Mouse (Mus musculus): Measurements from ENCODE around the gene Lgi4.

Gene Lgi4

DNA sequence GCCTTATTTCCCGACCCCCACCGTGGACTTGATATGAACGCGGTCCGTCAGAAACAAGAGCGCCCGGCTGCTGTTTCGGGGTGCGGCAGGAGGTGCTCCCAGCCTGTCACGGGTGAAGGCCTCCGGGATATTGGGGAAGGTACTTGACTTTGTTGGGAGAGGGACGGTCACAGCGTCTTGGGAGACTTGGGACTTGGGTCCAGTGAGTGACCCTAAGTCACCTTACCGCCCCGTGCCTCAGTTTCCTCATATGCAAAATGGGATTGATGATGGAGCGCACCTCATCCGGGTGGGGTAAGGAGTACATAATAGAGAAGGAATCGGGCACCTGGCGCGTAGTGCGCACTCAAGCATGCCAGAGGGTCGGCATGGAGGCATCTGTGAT lies 6.9 kb upstream of the Lgi4 start:
- peak in 1 of 2 experiments; percentile 27 for DNase-seq

DNA sequence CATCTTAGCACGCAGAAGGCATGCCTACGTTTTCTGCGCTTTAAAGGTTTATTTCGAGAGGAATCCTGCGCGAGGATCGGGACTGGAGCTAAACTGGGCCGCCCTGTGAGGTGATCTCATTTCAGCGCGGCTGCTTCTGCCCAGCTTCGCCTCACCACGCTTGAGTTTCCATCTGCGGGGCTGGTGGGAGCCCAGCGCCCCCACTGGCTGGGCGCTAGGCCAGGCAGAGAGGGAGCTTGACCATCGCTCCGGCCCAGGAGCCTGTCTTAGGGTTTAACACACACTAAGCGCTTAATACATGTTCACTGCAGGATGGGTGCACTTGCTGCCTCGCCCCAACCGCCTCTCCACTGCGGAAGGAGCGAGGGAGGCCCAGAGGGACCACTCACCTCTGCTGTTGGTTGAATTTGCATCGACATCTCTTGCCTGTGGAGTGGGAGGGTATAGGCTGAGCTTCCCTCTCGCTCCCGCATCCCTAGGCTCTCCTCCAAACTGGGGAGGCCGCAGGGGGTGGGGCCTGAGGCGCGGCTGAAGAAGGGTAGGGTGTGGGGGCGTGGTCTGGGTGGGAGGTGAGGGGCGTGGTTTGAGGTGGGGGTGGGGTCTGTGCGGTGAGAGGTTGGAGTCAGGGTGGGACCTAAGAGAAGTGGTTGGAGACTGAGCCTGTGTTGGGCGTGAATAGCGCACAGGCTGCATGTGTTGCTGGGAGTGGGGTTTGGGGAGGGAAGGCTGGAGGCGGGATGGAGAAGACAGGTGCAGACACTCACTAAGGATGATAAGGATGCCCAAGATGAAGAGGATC lies 6.3 kb upstream of the Lgi4 start:
- DNase-seq, result peak in 1 of 2 experiments; percentile 51

GRCm38 (mm10) chr7:31053882-31054447 lies 5.2 kb upstream of the Lgi4 start:
- peak; percentile 28 to 33 for DNase-seq

DNA sequence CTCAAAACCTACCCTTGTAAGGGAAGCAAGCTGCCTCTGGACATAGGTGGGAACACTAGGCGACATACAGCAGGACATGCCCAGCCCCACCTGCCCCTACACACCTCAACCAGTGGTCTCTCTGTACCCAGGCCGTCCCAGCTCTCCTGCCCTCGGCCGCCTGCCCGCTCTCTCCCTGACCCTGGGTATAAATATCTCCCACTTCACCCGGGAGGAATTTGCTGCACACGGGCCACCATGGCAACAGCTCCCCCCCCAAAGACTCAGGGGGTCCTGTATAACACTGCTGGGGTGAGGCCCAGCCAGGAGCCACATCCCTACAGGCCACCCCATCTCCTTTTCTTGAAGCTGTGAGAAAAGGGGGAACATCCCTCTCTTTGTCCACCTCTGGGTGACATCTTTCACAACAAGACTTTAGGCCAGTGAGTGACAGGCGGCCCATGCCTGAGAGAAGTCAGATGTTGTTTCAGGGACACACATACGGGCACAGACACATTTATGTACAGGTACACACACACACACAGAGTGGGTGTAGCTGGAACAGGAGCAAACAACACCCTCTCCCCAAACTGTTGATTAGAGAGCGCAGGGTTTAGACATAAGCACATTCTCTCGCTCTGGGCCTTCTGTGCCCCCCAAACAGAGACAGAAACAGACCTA lies 4.4 kb upstream of the Lgi4 start:
- peak in 1 of 2 experiments; percentile 34 for DNase-seq

- peak; percentile 68 to 87 for DNase-seq
These were observed 3.8 kb upstream of the Lgi4 start for GRCm38 (mm10) chr7:31055354-31055824.

DNA sequence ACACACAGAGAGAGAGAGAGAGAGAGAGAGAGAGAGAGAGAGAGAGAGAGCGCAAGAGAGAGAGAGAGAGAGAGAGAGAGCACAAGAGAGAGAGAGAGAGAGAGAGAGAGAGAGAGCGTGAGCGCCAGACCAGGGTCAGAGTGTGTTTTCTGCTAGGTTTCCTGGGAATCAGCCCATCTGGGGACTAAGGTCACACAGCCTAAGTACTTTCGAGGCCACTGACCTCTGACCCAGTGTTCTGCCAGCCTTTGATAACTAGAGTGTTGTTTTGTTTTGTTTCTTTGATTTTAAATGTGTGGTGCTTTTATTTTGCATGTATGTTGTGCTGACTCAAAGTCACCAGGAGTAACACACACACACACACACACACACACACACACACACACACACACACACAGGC lies 3.3 kb upstream of the Lgi4 start:
- DNase-seq, result peak; percentile 60 to 73

DNA sequence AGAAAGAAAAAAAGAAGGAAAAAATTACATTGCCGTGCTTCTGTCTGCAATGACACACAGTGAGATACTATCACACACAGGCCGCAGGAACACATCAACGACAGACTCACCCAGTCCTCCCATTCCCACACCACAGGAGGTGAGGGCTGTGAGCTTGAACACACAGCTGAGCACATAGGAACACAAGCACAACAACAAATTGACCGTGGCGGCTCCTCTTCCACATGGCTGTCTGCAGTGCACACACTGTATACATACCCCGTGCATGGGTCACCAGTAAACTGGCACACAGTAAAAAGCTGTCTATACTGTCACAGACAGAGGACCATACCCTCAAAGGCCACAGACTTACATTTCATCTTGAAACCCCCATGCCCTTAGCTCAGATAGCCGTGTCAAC lies 2.7 kb upstream of the Lgi4 start:
- DNase-seq, result no peak

GRCm38 (mm10) chr7:31057071-31057470 lies 2.1 kb upstream of the Lgi4 start, which contains the start of gene Fxyd1:
TSS of gene Fxyd1 (minus strand) at chr7:31057199.
- no peak for DNase-seq

DNA sequence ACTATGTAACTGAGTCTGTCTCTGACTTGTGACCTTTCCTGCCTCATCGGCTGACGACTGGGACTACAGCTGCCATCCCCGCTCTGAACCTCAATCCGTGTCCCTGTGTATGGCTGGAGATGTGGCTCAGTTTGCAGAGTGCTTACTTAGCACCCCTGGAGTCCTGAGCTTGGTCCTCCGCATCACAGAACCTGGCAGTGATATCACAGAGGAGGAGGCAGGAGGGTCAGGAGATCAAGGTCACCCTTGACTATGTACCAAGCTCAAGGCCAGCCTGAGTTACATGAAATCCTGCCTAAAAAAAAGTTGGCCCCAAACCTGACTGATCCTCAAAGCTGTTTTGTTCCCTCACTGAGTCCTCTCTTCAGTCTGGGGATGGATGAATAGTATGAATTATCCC lies 1.4 kb upstream of the Lgi4 start:
- DNase-seq, result peak in 1 of 2 experiments; percentile 17

DNA sequence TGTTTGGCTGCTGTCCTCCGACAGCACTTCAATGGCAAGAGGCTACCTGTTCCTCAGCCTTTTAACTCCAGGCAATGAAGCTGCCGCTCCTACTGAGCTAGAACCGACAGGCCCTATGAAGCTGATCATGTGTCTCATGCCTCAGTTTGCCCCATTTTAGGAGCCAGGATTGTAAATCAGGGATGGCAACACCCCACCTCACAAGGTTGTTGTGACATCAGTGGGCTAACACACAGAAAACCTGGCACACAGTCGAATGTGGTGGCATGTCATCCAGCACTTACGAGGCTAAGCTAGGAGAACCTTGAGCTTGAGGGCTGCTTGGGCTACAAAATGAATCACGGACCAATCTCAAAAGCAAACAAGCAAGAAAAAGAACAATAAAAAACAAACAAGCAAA lies 931 bp upstream of the Lgi4 start:
- DNase-seq, result no peak

DNA sequence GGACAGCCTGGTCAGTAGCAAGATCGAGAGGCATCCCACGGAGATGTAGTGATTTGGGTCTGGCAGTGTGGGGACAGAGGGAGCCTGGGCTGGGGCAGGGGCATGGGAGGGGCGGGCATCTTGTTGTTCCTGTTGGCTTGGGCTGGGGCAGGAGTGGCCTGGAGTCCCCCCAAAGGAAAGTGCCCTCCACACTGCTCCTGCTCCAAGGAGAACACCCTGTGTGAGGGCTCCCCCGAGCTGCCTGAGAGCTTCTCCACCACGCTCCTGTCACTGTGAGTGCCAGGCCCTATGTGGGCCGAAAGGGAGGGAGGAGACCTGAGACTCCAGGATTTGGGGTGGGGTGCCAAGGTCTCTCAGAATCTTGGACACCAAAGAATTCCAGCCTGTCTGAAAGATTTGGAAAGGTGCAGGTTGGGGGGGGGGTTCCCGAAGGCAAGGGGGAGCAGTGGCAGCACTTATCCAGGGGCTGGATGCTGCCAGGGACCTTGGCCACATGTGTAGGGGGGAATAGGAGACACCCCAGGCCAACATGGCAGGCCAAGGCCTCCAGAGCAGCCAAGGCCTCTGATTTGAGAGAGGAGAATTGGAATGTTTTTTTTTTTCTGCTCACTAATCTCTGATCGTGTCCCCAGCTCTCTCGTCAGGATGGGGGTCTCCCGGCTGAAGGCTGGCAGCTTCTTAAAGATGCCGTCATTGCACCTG lies 928 bp downstream of the Lgi4 start:
- no peak for DNase-seq

GRCm38 (mm10) chr7:31060621-31061010 lies 1.5 kb downstream of the Lgi4 start:
- peak in 1 of 2 experiments; percentile 20 for DNase-seq

DNA sequence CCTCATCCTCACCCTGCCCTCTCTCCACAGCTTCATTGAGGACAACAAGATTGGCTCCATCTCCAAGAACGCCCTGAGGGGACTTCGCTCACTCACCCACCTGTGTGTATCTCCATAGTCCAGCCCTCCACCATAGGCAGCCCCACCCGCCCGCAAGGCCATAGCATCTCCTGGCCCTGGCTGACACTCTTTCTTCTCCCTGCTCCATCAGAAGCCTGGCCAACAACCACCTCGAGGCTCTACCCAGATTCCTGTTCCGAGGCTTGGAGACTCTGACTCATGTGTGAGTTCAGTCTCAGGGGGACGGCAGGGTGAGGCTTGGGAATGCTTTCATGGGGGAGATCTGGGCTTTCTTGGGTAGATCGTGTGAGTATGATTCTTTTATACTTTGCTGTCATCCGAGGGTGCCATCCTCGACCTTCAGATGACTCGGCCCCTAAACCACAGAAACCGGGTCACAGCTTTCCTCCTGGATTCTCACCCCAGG lies 4.0 kb downstream of the Lgi4 start:
- DNase-seq, result no peak

DNA sequence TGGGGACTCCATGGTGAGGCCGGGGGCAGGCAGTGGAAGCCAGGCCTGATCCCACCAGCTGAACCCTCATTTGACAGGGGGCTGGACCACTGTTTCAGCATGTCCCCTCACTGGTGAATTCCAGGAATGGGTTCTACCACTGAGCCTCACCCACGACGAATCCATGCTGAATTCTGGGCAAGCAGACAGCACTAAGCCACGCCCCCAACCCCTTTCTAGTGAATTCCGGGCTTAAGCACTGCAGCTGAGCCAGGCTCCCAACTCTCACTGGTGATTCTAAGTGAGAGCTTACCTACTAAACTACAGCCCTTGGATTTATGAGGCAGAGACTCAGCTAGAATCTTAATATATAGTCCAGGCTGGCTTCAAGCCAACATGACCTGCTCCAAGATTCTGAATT lies 8.7 kb downstream of the Lgi4 start:
- peak in 1 of 2 experiments; percentile 49 for DNase-seq

GRCm38 (mm10) chr7:31069491-31069890 lies 10.3 kb downstream of the Lgi4 start:
- no peak for DNase-seq

- no peak for DNase-seq
These were observed 11.2 kb downstream of the Lgi4 start for GRCm38 (mm10) chr7:31070324-31070723.

DNA sequence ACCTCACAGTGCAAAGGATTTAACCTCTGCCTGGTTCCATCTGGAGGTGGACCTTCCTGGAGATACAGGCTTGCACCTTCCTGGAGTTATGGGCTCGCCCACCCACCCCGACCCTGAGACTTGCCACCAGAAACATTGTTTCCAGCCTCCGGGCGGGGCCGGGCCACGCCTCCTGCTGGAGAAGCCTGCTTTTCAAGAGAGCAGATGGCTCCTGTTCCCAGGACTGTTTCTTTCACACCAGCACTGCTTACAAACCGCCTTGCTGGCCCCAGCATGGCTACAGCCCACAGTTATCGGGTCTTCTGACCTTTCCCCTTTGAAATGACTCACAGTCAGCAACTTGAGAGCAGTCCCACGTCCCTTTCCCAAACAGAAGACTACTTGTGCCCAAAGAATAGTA lies 13.2 kb downstream of the Lgi4 start:
- no peak for DNase-seq

GRCm38 (mm10) chr7:31073546-31073945 lies 14.4 kb downstream of the Lgi4 start:
- no peak for DNase-seq

DNA sequence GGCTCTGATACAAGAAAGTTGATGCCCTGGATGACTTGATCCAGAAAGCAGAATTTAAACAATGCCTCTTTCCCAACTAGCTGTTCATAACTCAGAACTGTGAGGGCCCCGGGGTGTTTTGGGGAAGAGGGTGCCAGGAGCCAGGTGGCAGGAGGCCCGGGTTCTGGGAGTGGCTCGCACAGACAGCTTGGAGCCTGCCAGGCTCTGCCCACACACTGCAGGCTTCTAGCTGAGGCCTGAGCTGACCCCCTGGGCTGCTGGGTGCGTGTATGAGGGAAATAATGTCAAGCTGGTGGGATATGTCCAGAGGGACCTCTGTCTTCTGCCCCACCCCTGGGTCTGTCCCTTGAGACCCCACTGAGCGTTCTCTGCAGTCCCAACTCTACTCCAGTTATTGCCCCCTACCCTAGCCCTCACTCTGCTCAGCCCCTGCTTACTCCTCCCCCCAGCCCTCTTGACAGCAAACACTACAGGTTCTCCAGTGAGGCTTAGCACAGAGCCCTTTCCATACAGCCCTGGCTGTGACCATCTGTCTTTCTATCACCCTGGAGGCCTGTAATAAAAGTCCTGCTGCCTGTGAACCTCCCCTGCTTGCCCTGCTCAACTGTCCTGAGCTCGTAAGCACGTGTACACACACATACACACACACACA lies 15.0 kb downstream of the Lgi4 start:
- no peak for DNase-seq

- DNase-seq, result no peak
These were observed 15.5 kb downstream of the Lgi4 start for GRCm38 (mm10) chr7:31074713-31075069.

DNA sequence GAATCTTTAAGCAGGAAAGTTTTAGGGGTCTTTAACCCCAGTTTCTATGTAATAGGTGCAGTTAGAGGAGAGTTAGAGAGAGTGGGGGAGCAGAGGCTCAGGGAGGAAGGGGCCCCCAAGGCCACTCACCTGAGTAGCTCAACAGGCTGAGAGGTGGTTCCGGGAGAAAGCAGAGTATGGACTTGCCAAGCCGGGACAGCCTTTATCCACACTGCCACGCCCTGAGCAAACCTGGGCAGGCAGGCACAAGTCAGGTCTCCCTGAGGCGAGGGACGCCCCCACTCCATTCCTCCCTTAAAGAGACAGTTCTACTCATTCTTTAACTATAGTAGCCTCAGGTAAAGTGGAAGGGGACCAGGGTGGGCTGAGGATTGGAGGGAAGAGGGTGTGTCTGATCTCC lies 17.4 kb downstream of the Lgi4 start, which contains the start of gene Fxyd3:
Fxyd3 (minus strand) TSS at position 213 of the 400 bp plus-strand sequence.
- no peak for DNase-seq

GRCm38 (mm10) chr7:31077470-31077869 lies 18.3 kb downstream of the Lgi4 start:
- DNase-seq, result no peak

Measured in kidney, postnatal 25 days (tissue).